Mouse (Mus musculus) 3T3-L1 (cell line): ENCODE measurements at regions not wholly inside any gene's neighbourhood (a gene's known extent, or its start where the extent isn't known, plus 50 kb on each side); places are given as distances from the start of the nearest gene placed in this dataset.

Experiments used
- DNase-seq: peaks from one replicate; pipeline ENCODE4 v3.0.0-alpha.2; 2015; ENCODE audit warnings: low read depth, low spot score

- peak; percentile 66 for DNase-seq
Measured at GRCm38 (mm10) chr6:26033392-26033791, 224.3 kb upstream of the Pot1a start.

GRCm38 (mm10) chr6:26015388-26015787 lies 206.3 kb upstream of the Pot1a start:
- no peak for DNase-seq

DNA sequence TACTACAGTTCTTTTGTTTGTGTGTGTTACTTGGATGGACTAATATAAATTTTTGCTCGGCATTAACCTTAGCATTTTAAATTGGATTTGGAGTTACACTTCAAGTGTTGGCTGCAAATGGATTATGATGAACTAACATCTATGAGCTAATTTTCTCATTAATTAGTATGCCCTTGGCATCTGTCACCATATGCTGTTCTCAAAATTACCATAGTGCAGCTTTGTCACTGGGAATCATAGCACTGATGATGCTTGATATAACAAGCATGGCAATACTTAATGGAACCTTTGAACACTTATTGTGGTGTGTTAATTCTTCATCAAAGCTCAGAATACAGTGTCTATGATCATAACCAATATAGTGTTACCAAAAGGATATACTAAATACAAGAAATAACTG lies 185.0 kb upstream of the Pot1a start:
- no peak for DNase-seq

GRCm38 (mm10) chr6:25978171-25978847 lies 169.3 kb upstream of the Pot1a start:
- DNase-seq = no peak

DNA sequence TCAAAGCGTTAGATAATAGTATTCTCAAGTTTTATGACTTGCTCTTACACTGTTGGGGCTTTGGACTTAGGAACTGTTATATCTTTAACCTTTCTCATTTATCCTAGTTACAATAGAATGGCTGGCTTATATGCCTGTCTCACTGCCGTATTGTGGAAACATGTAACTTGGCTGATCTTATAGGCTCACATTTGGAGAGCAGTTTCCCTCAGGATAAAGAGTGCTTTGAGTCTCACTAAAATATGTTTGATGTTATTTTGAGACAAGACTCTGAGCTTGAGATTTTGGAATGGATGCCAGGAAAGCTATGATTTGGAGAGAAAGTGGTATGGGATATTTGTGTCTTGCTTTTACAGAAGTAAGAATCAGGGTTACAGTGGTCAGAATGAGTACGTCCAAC lies 156.4 kb upstream of the Pot1a start:
- DNase-seq = no peak

DNA sequence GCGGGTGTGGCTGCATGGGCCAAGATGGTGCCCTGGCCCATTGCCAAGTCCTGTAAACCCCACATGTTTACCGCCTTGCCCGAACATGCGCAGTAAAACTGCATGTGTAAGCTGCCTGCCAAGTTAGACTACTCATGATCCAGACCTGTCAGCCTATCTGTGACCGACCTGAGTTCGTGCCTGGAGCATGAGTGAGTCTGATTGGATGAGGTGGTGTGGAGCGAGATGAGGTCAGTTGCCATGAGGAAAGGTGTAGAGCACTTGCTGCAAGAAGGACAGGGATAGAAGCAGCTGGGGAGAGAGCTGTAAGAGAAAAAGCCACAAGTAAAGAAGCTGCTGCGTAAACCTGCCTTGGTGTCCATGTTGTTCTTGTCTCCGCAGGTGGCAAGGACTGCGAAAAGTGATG lies 122.1 kb upstream of the Pot1a start:
- DNase-seq = no peak

GRCm38 (mm10) chr6:25917852-25918465 lies 108.9 kb upstream of the Pot1a start:
- no peak for DNase-seq

DNA sequence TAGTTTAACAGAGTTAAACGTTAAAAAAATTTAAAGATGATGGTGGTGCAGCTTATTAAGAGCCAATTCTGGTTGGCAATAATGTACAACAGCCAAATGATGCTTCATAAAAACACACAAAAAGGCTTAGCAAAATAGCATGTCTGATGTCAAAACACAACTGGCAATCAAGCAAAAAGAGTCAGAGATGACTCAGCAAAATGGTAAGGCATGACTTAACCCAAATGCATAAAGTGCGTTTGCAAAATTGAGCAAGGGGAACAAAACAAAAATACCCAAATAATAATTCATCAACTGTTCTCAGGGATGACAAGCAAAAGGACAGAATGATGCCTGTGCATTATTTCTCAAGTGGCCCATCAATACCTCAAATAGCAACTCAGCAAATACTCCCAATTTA lies 105.1 kb upstream of the Pot1a start:
- no peak for DNase-seq

DNA sequence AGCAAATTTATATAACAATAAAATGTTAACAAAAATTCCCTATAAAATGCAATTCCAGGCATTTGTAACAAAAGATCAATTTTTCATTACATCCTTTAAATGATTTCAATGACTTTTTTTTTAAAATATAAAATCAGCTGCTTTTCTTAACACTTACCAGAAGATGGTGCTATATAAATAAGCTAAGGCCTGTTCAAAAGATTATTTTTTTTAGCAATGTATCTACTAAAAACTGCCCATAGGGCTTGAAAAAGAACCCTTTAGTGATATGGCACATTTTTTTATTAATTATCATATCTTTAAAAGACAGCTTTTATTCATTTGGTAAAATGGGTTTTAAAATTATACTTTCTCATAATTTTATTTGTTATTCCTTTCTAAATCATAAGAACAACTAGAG lies 90.9 kb upstream of the Pot1a start:
- DNase-seq = peak; percentile 3

DNA sequence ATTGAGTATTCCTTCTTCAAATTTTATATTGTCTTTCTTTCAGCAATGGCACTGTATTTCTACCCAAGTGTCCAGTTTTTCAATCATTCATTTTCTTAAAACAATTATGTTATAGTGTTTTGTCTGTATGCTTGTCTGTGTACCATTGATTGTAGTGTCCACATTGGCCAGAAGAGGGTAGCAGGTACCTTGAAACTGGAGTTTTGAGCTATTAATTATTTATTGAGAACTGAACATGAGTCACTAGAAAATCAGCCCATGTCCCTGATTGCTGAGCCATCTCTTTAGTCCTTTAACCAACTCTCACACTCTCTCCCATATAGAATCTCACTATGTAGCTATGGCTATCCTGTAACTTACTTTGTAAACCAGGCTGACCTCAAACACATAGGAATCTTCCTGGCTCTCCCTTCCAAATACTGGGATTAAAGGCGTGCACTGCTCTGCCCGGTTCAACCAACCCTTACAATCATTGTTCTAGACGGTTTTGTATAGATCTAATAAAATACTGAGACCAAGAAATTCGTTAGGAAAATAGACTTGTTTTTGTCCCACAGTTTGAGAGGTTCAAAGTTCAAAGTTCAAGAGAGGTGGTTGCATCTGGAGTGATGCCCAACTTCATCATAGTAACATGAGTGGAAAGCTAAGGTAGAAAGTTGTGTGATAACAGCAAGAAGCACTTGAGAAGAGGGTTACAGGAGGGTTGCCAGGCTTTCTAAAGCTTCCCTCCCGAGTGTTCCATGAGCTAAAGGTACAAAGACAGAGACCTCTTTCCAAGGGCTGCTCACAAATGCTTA lies 85.6 kb upstream of the Pot1a start:
- peak; percentile 4 for DNase-seq

DNA sequence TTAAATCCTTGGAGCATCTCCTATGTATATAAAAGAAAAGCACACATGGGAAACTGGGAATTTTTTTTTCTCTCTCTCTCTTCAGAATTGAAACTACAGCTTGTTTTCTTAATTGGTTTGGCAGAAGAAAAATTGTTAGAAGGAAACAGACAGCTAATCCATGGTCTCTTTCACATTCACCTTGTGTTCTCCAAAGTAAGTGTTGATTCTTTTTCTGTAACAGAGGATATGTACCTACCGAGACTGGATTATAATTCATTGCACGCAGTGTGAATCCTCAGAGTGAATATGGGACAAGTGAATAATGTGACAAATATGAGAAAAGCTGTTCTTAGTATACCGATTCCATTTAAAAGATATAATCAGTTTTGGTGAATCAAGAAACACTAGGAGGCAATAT lies 58.9 kb upstream of the Pot1a start:
- no peak for DNase-seq
